Mouse (Mus musculus) lung, postnatal 0 days (tissue): Measurements from ENCODE around the gene Spink4.

Experiments
- CTCF ChIP-seq: IDR thresholded peaks from 2 replicates; pipeline ENCODE4 v1.5.1; 2016; ENCODE audit warnings: antibody characterized with exemption, mild to moderate bottlenecking
- EP300 ChIP-seq: IDR thresholded peaks from 2 replicates; pipeline ENCODE4 v1.6.1; 2016; ENCODE audit warnings: antibody characterized with exemption, mild to moderate bottlenecking, control low read depth

DNA sequence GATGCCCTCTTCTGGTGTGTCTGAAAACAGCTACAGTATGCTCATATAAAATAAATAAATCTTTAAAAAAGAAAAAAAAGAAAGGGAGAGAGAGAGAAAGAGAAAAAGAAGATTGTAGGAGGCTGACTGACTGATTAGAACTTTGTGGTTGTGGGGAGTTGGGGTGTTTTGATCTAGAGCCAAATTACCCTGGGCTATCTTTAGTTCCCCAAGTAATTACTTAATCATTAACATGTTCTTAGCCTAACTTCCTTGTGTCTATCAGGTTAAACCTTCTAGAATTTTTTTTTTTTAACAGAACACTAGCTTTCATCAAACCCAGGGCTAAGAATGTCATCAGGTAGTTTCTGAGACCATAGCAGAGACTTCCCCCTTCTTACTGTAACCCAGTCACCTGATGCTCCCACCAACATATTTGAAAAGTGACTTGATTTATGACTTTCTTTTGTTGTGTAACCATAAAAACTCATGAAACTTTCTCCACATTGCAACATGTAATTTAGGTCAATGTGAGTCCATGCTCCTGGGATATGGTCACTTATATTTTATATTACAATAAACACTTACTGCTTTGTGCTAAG, 5.5 kb upstream of the Spink4 start:
- no peak for TF ChIP-seq CTCF
- no peak for TF ChIP-seq EP300
